Mouse (Mus musculus): ENCODE results near the gene Hs1bp3. TPM values are rescaled to one million over a fixed set of nuclear protein-coding genes. Genes with fewer than 3 reads are reported as not detected.

Hs1bp3 gene
- polyA plus RNA-seq, 1 experiment from 2014 or later: 16.5 TPM

- Histone ChIP-seq H3K27me3 (no peaks in the 10 kb centered on the region), H3K4me2 (no peak overlapping the region), H3K36me3 (no peaks in the 10 kb centered on the region), H3K9me3 (replicated peaks) (no peaks in the 10 kb centered on the region), H3K9ac (no peak overlapping the region), H3K4me3 (replicated peaks) (no peak overlapping the region), H3K4me1 (peaks cover 12% of the 10 kb centered on the region), H3K27ac (no peak overlapping the region)
- WGBS: 79% methylated on average over 5 of the region's 5 CpGs
- ATAC-seq (replicated peaks; ENCODE audit: low FRiP score): no peak
Observed at GRCm38 (mm10) chr12:8393226-8393625, 80.0 kb downstream of the Hs1bp3 start.

Other genes with a start within 250 kb of the Hs1bp3 start
- 60.4 and 65.0 TPM in 2 replicates for gene Ldah, start 105.3 kb upstream of the Hs1bp3 start, polyA plus RNA-seq (2015; fragmentation: Nextera tagmentation; extraction: Ambion mirVana)
- 1.1 and 1.2 TPM in 2 replicates for gene Gdf7, start 11.5 kb upstream of the Hs1bp3 start, polyA plus RNA-seq (2015; fragmentation: Nextera tagmentation; extraction: Ambion mirVana)
- 35.4 and 38.7 TPM in 2 replicates for gene Rhob, start 186.6 kb downstream of the Hs1bp3 start, polyA plus RNA-seq (2015; fragmentation: Nextera tagmentation; extraction: Ambion mirVana)

Data from kidney, embryonic 15.5 days (tissue).